Mouse (Mus musculus): ENCODE results near the gene Tbx6. TPM values are rescaled to one million over a fixed set of nuclear protein-coding genes. Genes with fewer than 3 reads are reported as not detected.

The Tbx6 gene
- polyA plus RNA-seq, 1 experiment from 2014 or later, result 0.29 TPM

GRCm38 (mm10) chr7:126806956-126807355 lies 25.7 kb downstream of the Tbx6 start:
- ATAC-seq, result peak; percentile 54
- Histone ChIP-seq H3K9ac (replicated peaks) (no peak overlapping the region), H3K4me1 (ENCODE audit: insufficient read depth) (peaks cover 17% of the 10 kb centered on the region), H3K36me3 (replicated peaks; ENCODE audit: insufficient read depth, low read length) (no peaks in the 10 kb centered on the region), H3K4me3 (ENCODE audit: low read depth, low read length) (no peak overlapping the region), H3K27ac (ENCODE audit: low read depth) (no peak overlapping the region), H3K27me3 (ENCODE audit: insufficient read depth, low read length) (no peaks in the 10 kb centered on the region), H3K9me3 (ENCODE audit: low read length) (no peaks in the 10 kb centered on the region), H3K4me2 (ENCODE audit: low read depth, low read length) (no peak overlapping the region)
- 65% methylated on average over 6 of the region's 6 CpGs for WGBS (ENCODE audit: insufficient replicate concordance)
- peak; percentile 67 for DNase-seq
- no peak for TF ChIP-seq EP300 (IDR thresholded peaks at IDR 0.05; ENCODE audit: low read depth)
- no peak for TF ChIP-seq CTCF (IDR thresholded peaks at IDR 0.05; ENCODE audit: low read depth)

GRCm38 (mm10) chr7:126807405-126807804 lies 26.1 kb downstream of the Tbx6 start:
- no peak for DNase-seq
- 69% methylated on average over 4 of the region's 4 CpGs for WGBS (ENCODE audit: insufficient replicate concordance)
- TF ChIP-seq CTCF (IDR thresholded peaks at IDR 0.05; ENCODE audit: low read depth) (no peak), EP300 (IDR thresholded peaks at IDR 0.05; ENCODE audit: low read depth) (no peak)
- ATAC-seq, result no peak
- no peaks in the 10 kb centered on the region for H3K9me3 ChIP-seq (ENCODE audit: low read length)
- no peaks in the 10 kb centered on the region for H3K27me3 ChIP-seq (ENCODE audit: insufficient read depth, low read length)
- H3K4me1 ChIP-seq (ENCODE audit: insufficient read depth), result peaks cover 17% of the 10 kb centered on the region
- H3K27ac ChIP-seq (ENCODE audit: low read depth), result no peak overlapping the region
- H3K36me3 ChIP-seq (replicated peaks; ENCODE audit: insufficient read depth, low read length), result no peaks in the 10 kb centered on the region
- no peak overlapping the region for H3K9ac ChIP-seq (replicated peaks)
- H3K4me3 ChIP-seq (ENCODE audit: low read depth, low read length), result no peak overlapping the region
- no peak overlapping the region; the same call in 1 of the 2 replicates for H3K4me2 ChIP-seq (ENCODE audit: low read depth, low read length)

GRCm38 (mm10) chr7:126808703-126809455 lies 27.6 kb downstream of the Tbx6 start:
- ATAC-seq, result peak; percentile 90
- Histone ChIP-seq H3K4me2 (ENCODE audit: low read depth, low read length) (peak overlapping the region; percentile 89), H3K4me3 (ENCODE audit: low read depth, low read length) (peak overlapping the region; percentile 53), H3K4me1 (ENCODE audit: insufficient read depth) (peaks cover 17% of the 10 kb centered on the region), H3K27ac (ENCODE audit: low read depth) (no peak overlapping the region), H3K9me3 (ENCODE audit: low read length) (no peaks in the 10 kb centered on the region), H3K36me3 (replicated peaks; ENCODE audit: insufficient read depth, low read length) (no peaks in the 10 kb centered on the region), H3K9ac (replicated peaks) (peak overlapping the region; percentile 57), H3K27me3 (ENCODE audit: insufficient read depth, low read length) (no peaks in the 10 kb centered on the region)
- peak; percentile 84 for DNase-seq
- WGBS (ENCODE audit: insufficient replicate concordance), result 2% methylated on average over 43 of the region's 43 CpGs
- TF ChIP-seq CTCF (IDR thresholded peaks at IDR 0.05; ENCODE audit: low read depth) (peak; percentile 22; the same call in 1 of the 2 replicates), EP300 (IDR thresholded peaks at IDR 0.05; ENCODE audit: low read depth) (peak; percentile 19; the same call in 1 of the 2 replicates)

- WGBS (ENCODE audit: insufficient replicate concordance), result 46% methylated on average over 5 of the region's 5 CpGs
- Histone ChIP-seq H3K9me3 (ENCODE audit: low read length) (no peaks in the 10 kb centered on the region), H3K4me3 (ENCODE audit: low read depth, low read length) (no peak overlapping the region), H3K36me3 (replicated peaks; ENCODE audit: insufficient read depth, low read length) (no peaks in the 10 kb centered on the region), H3K4me1 (ENCODE audit: insufficient read depth) (peaks cover 17% of the 10 kb centered on the region), H3K9ac (replicated peaks) (no peak overlapping the region), H3K27ac (ENCODE audit: low read depth) (no peak overlapping the region), H3K27me3 (ENCODE audit: insufficient read depth, low read length) (no peaks in the 10 kb centered on the region), H3K4me2 (ENCODE audit: low read depth, low read length) (peak overlapping the region; percentile 89; the same call in 1 of the 2 replicates)
- no peak for ATAC-seq
- no peak for DNase-seq
- TF ChIP-seq EP300 (IDR thresholded peaks at IDR 0.05; ENCODE audit: low read depth), result no peak
- TF ChIP-seq CTCF (IDR thresholded peaks at IDR 0.05; ENCODE audit: low read depth), result no peak
Measured at GRCm38 (mm10) chr7:126809723-126810369, 28.6 kb downstream of the Tbx6 start.

GRCm38 (mm10) chr7:126815726-126816222 lies 34.5 kb downstream of the Tbx6 start:
- Histone ChIP-seq H3K27ac (ENCODE audit: low read depth) (no peak overlapping the region), H3K9me3 (ENCODE audit: low read length) (no peaks in the 10 kb centered on the region), H3K36me3 (replicated peaks; ENCODE audit: insufficient read depth, low read length) (no peaks in the 10 kb centered on the region), H3K27me3 (ENCODE audit: insufficient read depth, low read length) (no peaks in the 10 kb centered on the region), H3K4me1 (ENCODE audit: insufficient read depth) (no peaks in the 10 kb centered on the region), H3K4me3 (ENCODE audit: low read depth, low read length) (no peak overlapping the region), H3K9ac (replicated peaks) (no peak overlapping the region), H3K4me2 (ENCODE audit: low read depth, low read length) (no peak overlapping the region)
- no peak for ATAC-seq
- no peak for DNase-seq
- TF ChIP-seq EP300 (IDR thresholded peaks at IDR 0.05; ENCODE audit: low read depth), result no peak
- TF ChIP-seq CTCF (IDR thresholded peaks at IDR 0.05; ENCODE audit: low read depth), result no peak
- 67% methylated on average over 8 of the region's 8 CpGs for WGBS (ENCODE audit: insufficient replicate concordance)

GRCm38 (mm10) chr7:126816494-126816893 lies 35.2 kb downstream of the Tbx6 start:
- WGBS (ENCODE audit: insufficient replicate concordance), result 68% methylated on average over 8 of the region's 8 CpGs
- H3K9me3 ChIP-seq (ENCODE audit: low read length), result no peaks in the 10 kb centered on the region
- H3K27me3 ChIP-seq (ENCODE audit: insufficient read depth, low read length), result no peaks in the 10 kb centered on the region
- TF ChIP-seq EP300 (IDR thresholded peaks at IDR 0.05; ENCODE audit: low read depth), result peak; percentile 69; the same call in 1 of the 2 replicates
- no peak for TF ChIP-seq CTCF (IDR thresholded peaks at IDR 0.05; ENCODE audit: low read depth)
- ATAC-seq, result peak; percentile 36; the same call in 1 of the 2 replicates
- H3K4me1 ChIP-seq (ENCODE audit: insufficient read depth), result no peaks in the 10 kb centered on the region
- DNase-seq, result no peak
- H3K36me3 ChIP-seq (replicated peaks; ENCODE audit: insufficient read depth, low read length), result no peaks in the 10 kb centered on the region
- H3K27ac ChIP-seq (ENCODE audit: low read depth), result no peak overlapping the region
- H3K4me3 ChIP-seq (ENCODE audit: low read depth, low read length), result no peak overlapping the region
- no peak overlapping the region for H3K4me2 ChIP-seq (ENCODE audit: low read depth, low read length)
- no peak overlapping the region for H3K9ac ChIP-seq (replicated peaks)

All from liver, postnatal 0 days (tissue).